Mouse (Mus musculus) kidney, adult 2 months (tissue): Measurements from ENCODE around the gene Marcks. TPM values are rescaled to one million over a fixed set of nuclear protein-coding genes. Genes with fewer than 3 reads are reported as not detected.
A peak's percentile ranks its signal among the peaks of the same experiment; 100 is the strongest.

Experiments
- DNase-seq: peaks from one replicate; pipeline ENCODE4 v3.0.0; 2021
- H3K27ac ChIP-seq: fragments of 200-500 bp; 2 replicates; pipeline ENCODE4 v1.5.1; 2012; ENCODE audit warnings: low read depth, low read length, control low read depth, inconsistent platforms; ENCODE audit not compliant: insufficient read depth
- H3K27me3 ChIP-seq: fragments of 200-500 bp; replicated peaks from 2 replicates; pipeline ENCODE4 v1.6.1; 2012; ENCODE audit warnings: mild to moderate bottlenecking, moderate library complexity, low read length, inconsistent platforms; ENCODE audit not compliant: control insufficient read depth, insufficient read depth
- H3K36me3 ChIP-seq: fragments of 200-500 bp; 2 replicates; pipeline ENCODE4 v1.6.1; 2012; ENCODE audit warnings: mild to moderate bottlenecking, moderate library complexity, low read length, inconsistent platforms; ENCODE audit not compliant: control insufficient read depth, insufficient read depth
- H3K4me1 ChIP-seq: fragments of 200-500 bp; 2 replicates; pipeline ENCODE4 v1.6.1; 2011; ENCODE audit warnings: low read length; ENCODE audit not compliant: control insufficient read depth, insufficient read depth
- H3K4me3 ChIP-seq: fragments of 200-500 bp; 2 replicates; pipeline ENCODE4 v1.5.1; 2011; ENCODE audit warnings: mild to moderate bottlenecking, low read depth, low read length, control low read depth; ENCODE audit not compliant: insufficient read depth
- CTCF ChIP-seq: fragments of 200-500 bp; conservative IDR thresholded peaks from 2 replicates; pipeline ENCODE4 v1.5.1; 2011; ENCODE audit warnings: low read depth, mild to moderate bottlenecking, control low read depth, low read length, moderate library complexity, mixed read lengths; ENCODE audit not compliant: insufficient read depth, insufficient read length
- POLR2A ChIP-seq: fragments of 200-500 bp; IDR thresholded peaks from one replicate; pipeline ENCODE4 v1.6.1; 2011; ENCODE audit warnings: low read depth, low read length, control low read depth
- WGBS: fragments of 180-500 bp; shearing (Covaris S2); methylation state at CpG from one replicate; pipeline ENCODE4 v1.1.7; 2018; 5-methylcytosine and 5-hydroxymethylcytosine counted together
- polyA plus RNA-seq: library from polyadenylated mRNA; depleted of rRNA; stranded (reverse); fragments of >200 nt; gene quantifications from 2 replicates; pipeline ENCODE4 v1.2.3, GENCODE M21; 2012

The Marcks gene
- polyA plus RNA-seq, 1 experiment: 15.3 TPM

- H3K36me3 ChIP-seq: no peaks in the 10 kb centered on the region
- H3K4me3 ChIP-seq: peak overlapping the region; percentile 56
- WGBS: 2% methylated on average over 46 of the region's 47 CpGs
- H3K27ac ChIP-seq: peak overlapping the region; percentile 80; the same call in 1 of the 2 replicates
- H3K27me3 ChIP-seq: peaks cover 1% of the 10 kb centered on the region; the same call in 1 of the 2 replicates
- H3K4me1 ChIP-seq: 0 out of 2 replicates have a peak, but pooled peaks cover 2% of the 10 kb centered on the region
- no peak for TF ChIP-seq CTCF
- TF ChIP-seq POLR2A: no peak
- peak; percentile 92 for DNase-seq
Observed at GRCm38 (mm10) chr10:37140736-37141451, 2.2 kb upstream of the Marcks start.

GRCm38 (mm10) chr10:37140166-37140735 is 1.5 kb upstream of the Marcks start:
- Histone ChIP-seq H3K4me1 (0 out of 2 replicates have a peak, but pooled peaks cover 2% of the 10 kb centered on the region), H3K36me3 (no peaks in the 10 kb centered on the region), H3K27ac (peak overlapping the region; percentile 80), H3K4me3 (peak overlapping the region; percentile 56), H3K27me3 (peaks cover 1% of the 10 kb centered on the region; the same call in 1 of the 2 replicates)
- no peak for TF ChIP-seq CTCF
- no peak for TF ChIP-seq POLR2A
- peak; percentile 49 for DNase-seq
- 2% methylated on average over 24 of the region's 24 CpGs for WGBS

GRCm38 (mm10) chr10:37139443-37140165 is 884 bp upstream of the Marcks start:
- H3K27ac ChIP-seq: peak overlapping the region; percentile 80
- 0 out of 2 replicates have a peak, but pooled peaks cover 2% of the 10 kb centered on the region for H3K4me1 ChIP-seq
- WGBS: 2% methylated on average over 26 of the region's 26 CpGs
- H3K36me3 ChIP-seq: no peaks in the 10 kb centered on the region
- peak; percentile 48 for DNase-seq
- H3K27me3 ChIP-seq: peaks cover 1% of the 10 kb centered on the region; the same call in 1 of the 2 replicates
- H3K4me3 ChIP-seq: peak overlapping the region; percentile 56
- TF ChIP-seq POLR2A (no peak), CTCF (no peak)

GRCm38 (mm10) chr10:37138311-37138731 is 399 bp downstream of the Marcks start:
- 0 out of 2 replicates have a peak, but pooled peaks cover 2% of the 10 kb centered on the region for H3K4me1 ChIP-seq

GRCm38 (mm10) chr10:37137531-37138310 is 999 bp downstream of the Marcks start:
- Histone ChIP-seq H3K36me3 (no peaks in the 10 kb centered on the region), H3K27ac (peak overlapping the region; percentile 50), H3K27me3 (peaks cover 1% of the 10 kb centered on the region; the same call in 1 of the 2 replicates), H3K4me1 (0 out of 2 replicates have a peak, but pooled peaks cover 2% of the 10 kb centered on the region), H3K4me3 (peak overlapping the region; percentile 56)
- 1% methylated on average over 24 of the region's 24 CpGs for WGBS
- TF ChIP-seq CTCF (no peak), POLR2A (no peak)
- DNase-seq: peak; percentile 60

More at GRCm38 (mm10) chr10:37138311-37138731, 399 bp downstream of the Marcks start:
- peak; percentile 27 for DNase-seq
- no peaks in the 10 kb centered on the region for H3K36me3 ChIP-seq
- under 1% methylated on average over 26 of the region's 26 CpGs for WGBS
- H3K27me3 ChIP-seq: peaks cover 1% of the 10 kb centered on the region; the same call in 1 of the 2 replicates
- peak overlapping the region; percentile 56 for H3K4me3 ChIP-seq
- TF ChIP-seq CTCF (no peak), POLR2A (no peak)
- H3K27ac ChIP-seq: peak overlapping the region; percentile 50

- Histone ChIP-seq H3K36me3 (no peaks in the 10 kb centered on the region), H3K4me3 (peak overlapping the region; percentile 56), H3K27me3 (peaks cover 1% of the 10 kb centered on the region; the same call in 1 of the 2 replicates), H3K4me1 (0 out of 2 replicates have a peak, but pooled peaks cover 2% of the 10 kb centered on the region), H3K27ac (peak overlapping the region; percentile 90)
- peak; percentile 92 for DNase-seq
- TF ChIP-seq CTCF: peak; percentile 61
- no peak for TF ChIP-seq POLR2A
- under 1% methylated on average over 44 of the region's 49 CpGs for WGBS
Observed at GRCm38 (mm10) chr10:37136981-37137518, 1.7 kb downstream of the Marcks start.
